Mouse (Mus musculus): Measurements from ENCODE around the gene Nuak2.

DNA sequence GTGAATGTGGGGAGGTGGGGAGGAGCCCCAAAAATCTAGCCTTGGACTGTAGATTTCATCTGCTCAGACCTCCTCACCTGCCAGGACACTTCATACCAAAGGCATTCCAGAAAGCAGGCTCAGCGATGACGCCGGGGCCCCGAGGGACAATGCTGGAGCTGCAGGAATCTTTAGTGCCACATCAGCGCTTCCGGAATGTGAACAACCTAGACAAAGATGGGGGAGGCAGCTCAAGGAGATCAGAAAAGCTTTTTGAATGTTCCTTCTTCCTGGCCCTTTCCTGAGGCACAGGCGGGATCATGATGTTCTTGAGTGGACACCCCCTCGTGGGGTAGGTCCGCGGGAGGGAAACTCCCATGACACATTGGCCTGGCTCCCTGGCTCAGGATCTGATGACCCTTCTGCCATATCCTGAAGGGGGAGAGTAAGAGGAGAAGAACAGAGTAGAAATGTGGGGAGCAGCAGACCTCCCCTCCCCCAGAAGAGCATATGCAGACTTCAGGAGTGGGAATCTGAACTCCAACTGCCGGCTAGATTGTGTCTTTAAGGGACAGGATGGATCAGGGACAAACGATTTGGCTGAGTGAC lies 19.5 kb downstream of the Nuak2 start:
- TF ChIP-seq CTCF (IDR thresholded peaks at IDR 0.05; ENCODE audit: low read depth): no peak
- no peak for TF ChIP-seq EP300 (IDR thresholded peaks at IDR 0.05; ENCODE audit: low read depth)
